Mouse (Mus musculus) cerebellum, adult 2 months (tissue): Measurements from ENCODE around the gene 4930426L09Rik. TPM values are rescaled to one million over a fixed set of nuclear protein-coding genes. Genes with fewer than 3 reads are reported as not detected.

ENCODE experiments used
- DNase-seq, 2 experiments: peaks; one replicate each; pipeline ENCODE4 v3.0.0; 2021
- H3K27ac ChIP-seq: fragments of 200-500 bp; 2 replicates; pipeline ENCODE4 v1.5.1; 2012; ENCODE audit warnings: low read length, control low read depth, inconsistent platforms; ENCODE audit not compliant: insufficient read depth
- H3K27me3 ChIP-seq: fragments of 200-500 bp; 2 replicates; pipeline ENCODE4 v1.6.1; 2012; ENCODE audit warnings: inconsistent platforms, mild to moderate bottlenecking, low read length, moderate library complexity; ENCODE audit not compliant: control insufficient read depth, insufficient read depth
- H3K4me1 ChIP-seq: fragments of 200-500 bp; 2 replicates; pipeline ENCODE4 v1.6.1; 2011; ENCODE audit warnings: low read length; ENCODE audit not compliant: control insufficient read depth, insufficient read depth
- H3K4me3 ChIP-seq: fragments of 200-500 bp; replicated peaks from 2 replicates; pipeline ENCODE3; 2011; ENCODE audit warnings: mild to moderate bottlenecking, low read depth, low read length, control low read depth; ENCODE audit not compliant: insufficient read depth
- CTCF ChIP-seq: fragments of 200-500 bp; IDR thresholded peaks from 2 replicates; pipeline ENCODE4 v1.5.1; 2011; ENCODE audit warnings: low read depth, mild to moderate bottlenecking, control low read depth, low read length, moderate library complexity, borderline replicate concordance; ENCODE audit not compliant: insufficient read depth
- POLR2A ChIP-seq: fragments of 200-500 bp; IDR thresholded peaks from 2 replicates; pipeline ENCODE4 v1.6.1; 2011; ENCODE audit warnings: low read length, control low read depth, borderline replicate concordance; ENCODE audit not compliant: insufficient read depth
- WGBS: fragments of 180-500 bp; shearing (Covaris S2); methylation state at CpG from one replicate; pipeline ENCODE4 v1.1.7; 2018; 5-methylcytosine and 5-hydroxymethylcytosine counted together
- polyA plus RNA-seq: library from polyadenylated mRNA; depleted of rRNA; stranded (reverse); fragments of >200 nt; gene quantifications from 2 replicates; pipeline ENCODE4 v1.2.3, GENCODE M21; 2012

The 4930426L09Rik gene
- polyA plus RNA-seq, 1 experiment: 0.98 TPM

DNA sequence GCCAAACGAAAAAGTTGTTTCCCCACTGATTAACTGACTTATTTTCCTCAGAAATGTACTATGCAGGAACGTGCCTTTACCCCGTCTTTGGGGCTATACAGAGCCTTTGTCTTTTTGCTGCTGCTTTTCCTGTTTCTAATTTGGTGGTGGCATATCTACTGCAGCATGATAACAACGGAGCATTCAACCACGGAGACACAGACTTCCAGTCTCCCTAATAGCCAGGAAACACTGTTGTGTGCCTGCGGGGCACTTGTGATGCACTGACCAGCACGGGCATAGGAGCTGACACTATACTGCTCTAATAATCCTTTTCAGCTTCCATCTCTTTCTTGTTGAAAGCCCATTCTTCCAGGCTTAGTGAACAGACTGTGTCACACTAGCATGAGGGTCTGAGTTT is 41.2 kb upstream of the 4930426L09Rik start:
- no peak for DNase-seq
- no peaks in the 10 kb centered on the region for H3K27me3 ChIP-seq
- WGBS: 75% methylated on average over 7 of the region's 7 CpGs
- H3K27ac ChIP-seq: no peak overlapping the region
- no peaks in the 10 kb centered on the region for H3K4me1 ChIP-seq
- H3K4me3 ChIP-seq: no peak overlapping the region
- no peak for TF ChIP-seq CTCF
- TF ChIP-seq POLR2A: no peak

DNA sequence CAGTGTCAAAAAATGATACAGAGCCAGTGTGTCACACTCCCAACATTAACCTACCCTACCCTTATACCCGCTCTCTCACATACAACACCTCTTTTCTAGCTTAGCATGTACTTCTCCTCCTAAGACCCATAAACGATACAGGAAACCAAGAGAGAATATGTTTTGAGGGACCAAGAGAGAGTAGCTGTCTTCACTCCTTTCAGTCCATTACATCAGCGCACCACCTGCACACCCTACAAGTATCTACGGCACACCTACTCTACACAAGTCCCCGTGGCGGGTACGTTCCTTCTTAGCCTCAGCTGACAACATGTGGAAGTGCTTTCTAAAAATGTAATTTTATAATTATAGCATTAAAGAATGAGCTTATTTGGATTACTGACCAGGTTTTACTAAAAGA is 40.7 kb upstream of the 4930426L09Rik start:
- Histone ChIP-seq H3K4me1 (no peaks in the 10 kb centered on the region), H3K27me3 (no peaks in the 10 kb centered on the region), H3K27ac (no peak overlapping the region), H3K4me3 (no peak overlapping the region)
- DNase-seq: no peak
- WGBS: 97% methylated on average over 7 of the region's 7 CpGs
- TF ChIP-seq CTCF (no peak), POLR2A (no peak)

DNA sequence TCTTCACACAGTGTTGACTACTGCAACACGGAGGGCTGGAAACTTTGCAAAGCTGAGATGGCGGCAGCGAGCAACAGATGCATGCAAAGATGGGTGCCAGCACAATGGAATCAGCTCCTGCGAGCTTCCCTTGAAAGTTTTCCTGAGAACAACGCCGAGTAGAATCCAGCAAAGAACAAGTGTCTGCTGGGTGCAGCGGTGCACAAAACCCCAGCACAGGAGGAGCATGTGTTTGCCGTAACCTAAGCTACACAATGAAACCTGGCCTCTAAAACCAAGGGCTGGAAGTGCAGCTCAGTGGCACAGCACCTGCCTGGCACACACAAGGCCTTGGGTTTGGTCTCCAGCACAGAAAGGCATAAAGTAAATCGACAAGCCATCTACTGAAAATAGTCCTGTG is 40.1 kb upstream of the 4930426L09Rik start:
- H3K27ac ChIP-seq: no peak overlapping the region
- H3K27me3 ChIP-seq: no peaks in the 10 kb centered on the region
- H3K4me3 ChIP-seq: no peak overlapping the region
- no peaks in the 10 kb centered on the region for H3K4me1 ChIP-seq
- no peak for DNase-seq
- no peak for TF ChIP-seq POLR2A
- WGBS: 44% methylated on average over 9 of the region's 9 CpGs

DNA sequence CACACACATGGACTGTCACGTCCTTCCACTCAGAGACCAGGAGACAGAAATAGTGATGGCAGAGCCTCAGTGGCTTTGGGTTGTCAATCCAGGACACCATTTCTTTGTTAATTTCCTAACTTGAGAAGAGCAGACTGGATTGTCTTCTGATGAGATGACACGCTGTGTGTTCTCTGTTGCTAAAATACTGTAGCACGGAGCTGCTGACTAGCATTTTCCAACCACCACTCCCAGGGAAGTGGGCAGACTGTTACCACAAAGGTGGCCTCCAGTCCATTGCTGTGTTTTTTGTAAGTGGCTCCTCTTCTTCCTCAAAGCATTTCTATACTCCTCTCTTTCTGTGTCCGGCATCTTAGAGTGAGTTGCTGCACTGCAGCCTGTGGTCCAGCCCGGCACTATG is 39.6 kb upstream of the 4930426L09Rik start:
- Histone ChIP-seq H3K4me1 (no peaks in the 10 kb centered on the region), H3K27ac (no peak overlapping the region), H3K27me3 (no peaks in the 10 kb centered on the region), H3K4me3 (no peak overlapping the region)
- DNase-seq: no peak
- WGBS: 93% methylated on average over 5 of the region's 5 CpGs
- no peak for TF ChIP-seq POLR2A
- TF ChIP-seq CTCF: no peak

DNA sequence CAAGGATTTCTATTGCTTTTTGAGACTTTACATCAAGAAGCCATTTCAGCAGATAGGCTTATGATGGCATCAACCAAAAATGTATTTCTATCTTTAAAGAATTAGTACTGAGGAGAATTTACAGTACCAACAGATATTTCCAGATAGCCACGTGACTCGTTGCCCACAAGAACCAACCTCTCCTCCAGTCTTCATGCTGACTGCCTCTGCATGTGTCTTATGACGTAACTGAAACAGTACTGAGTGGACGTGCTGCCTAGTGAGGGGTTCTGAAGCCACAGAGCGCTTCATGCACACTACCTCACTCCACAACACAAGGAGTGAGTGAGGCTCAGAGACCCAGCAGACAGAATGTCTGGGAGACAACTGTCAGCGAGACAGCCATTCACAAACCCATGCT is 39.1 kb upstream of the 4930426L09Rik start:
- 91% methylated on average over 6 of the region's 6 CpGs for WGBS
- Histone ChIP-seq H3K4me1 (no peaks in the 10 kb centered on the region), H3K27ac (no peak overlapping the region), H3K27me3 (no peaks in the 10 kb centered on the region), H3K4me3 (no peak overlapping the region)
- DNase-seq: no peak
- no peak for TF ChIP-seq POLR2A
- TF ChIP-seq CTCF: no peak

DNA sequence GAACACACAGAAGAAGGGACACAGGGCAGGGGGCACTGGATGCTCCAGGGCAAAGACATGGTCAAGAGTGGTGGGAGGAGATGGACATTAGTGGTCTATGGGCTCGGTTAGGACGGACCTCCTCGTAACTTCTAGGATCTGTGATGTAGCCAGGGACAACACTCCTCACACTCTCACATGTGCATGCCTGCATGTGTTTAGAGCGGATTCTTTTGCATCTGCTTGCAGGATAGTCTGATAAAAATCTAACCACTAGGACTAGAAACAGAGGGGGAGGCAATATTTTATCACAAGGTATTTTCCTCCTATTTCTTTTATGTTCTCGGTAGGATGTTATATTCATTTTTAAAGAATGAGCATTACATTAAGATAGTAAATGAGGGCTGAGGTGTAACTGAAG is 38.6 kb upstream of the 4930426L09Rik start:
- 96% methylated on average over 5 of the region's 5 CpGs for WGBS
- Histone ChIP-seq H3K4me3 (no peak overlapping the region), H3K27ac (no peak overlapping the region), H3K4me1 (no peaks in the 10 kb centered on the region), H3K27me3 (no peaks in the 10 kb centered on the region)
- TF ChIP-seq POLR2A (no peak), CTCF (no peak)
- DNase-seq: no peak

DNA sequence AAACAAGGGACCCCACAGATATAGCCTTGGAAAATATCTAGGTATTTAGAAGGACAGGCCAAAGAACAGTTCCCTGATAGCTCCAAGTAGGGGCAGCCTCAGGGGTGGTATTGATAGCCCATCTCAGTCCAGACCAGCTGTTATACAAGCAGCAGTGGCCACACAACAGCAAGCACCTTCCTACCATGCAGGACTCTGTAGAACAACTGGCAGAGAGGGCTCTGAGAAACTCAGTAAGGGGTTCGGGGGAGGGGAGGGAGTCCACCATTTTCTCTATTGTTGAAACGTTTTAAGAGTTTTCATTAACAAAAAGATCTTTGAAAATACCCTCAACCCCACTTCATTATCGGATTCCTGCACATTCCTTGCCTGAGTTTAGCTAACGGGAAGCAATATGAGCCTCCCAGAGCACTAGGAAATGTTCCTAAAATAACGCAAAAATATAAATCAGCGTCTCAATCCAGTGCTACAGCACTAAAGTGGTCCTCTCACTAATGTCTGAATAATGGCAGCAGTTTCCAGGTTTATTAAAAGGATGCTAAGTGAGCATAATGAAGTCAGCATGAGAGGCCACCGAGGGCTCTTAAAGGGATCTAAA is 37.7 kb upstream of the 4930426L09Rik start:
- H3K4me3 ChIP-seq: no peak overlapping the region
- DNase-seq: no peak
- TF ChIP-seq POLR2A: no peak
- TF ChIP-seq CTCF: no peak
- WGBS: 65% methylated on average over 7 of the region's 7 CpGs
- no peaks in the 10 kb centered on the region for H3K27me3 ChIP-seq
- H3K4me1 ChIP-seq: no peaks in the 10 kb centered on the region
- H3K27ac ChIP-seq: no peak overlapping the region

DNA sequence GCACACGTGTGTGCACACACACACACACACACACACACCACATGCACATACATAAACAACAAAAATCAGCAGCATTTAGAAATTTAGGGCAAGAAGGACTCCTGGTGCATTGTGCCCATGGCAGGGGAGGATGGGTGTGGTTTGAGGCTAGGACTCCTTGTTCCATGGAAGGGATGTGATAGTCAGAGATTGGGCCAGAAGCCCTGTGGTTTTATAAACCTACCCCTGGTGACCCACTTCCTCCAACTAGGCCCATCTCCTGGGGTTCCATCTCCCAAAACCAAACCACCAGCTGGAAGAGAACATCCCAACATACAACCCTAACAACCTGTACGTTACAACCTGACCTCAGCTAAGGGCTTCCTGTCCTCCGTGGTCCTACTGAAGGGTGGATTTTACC is 35.6 kb upstream of the 4930426L09Rik start:
- no peaks in the 10 kb centered on the region for H3K4me1 ChIP-seq
- WGBS: 84% methylated on average over 3 of the region's 3 CpGs
- no peaks in the 10 kb centered on the region for H3K27me3 ChIP-seq
- TF ChIP-seq CTCF (no peak), POLR2A (no peak)
- no peak for DNase-seq
- no peak overlapping the region for H3K27ac ChIP-seq
- no peak overlapping the region for H3K4me3 ChIP-seq
